Mouse (Mus musculus) olfactory bulb, adult 2 months (tissue): ENCODE results near the gene Procr.

Source experiments
- CTCF ChIP-seq: fragments of 200-500 bp; IDR thresholded peaks from 2 replicates; pipeline ENCODE4 v1.5.1; 2012; ENCODE audit warnings: low read depth, mild to moderate bottlenecking, low read length, moderate library complexity; ENCODE audit not compliant: insufficient read depth
- POLR2A ChIP-seq: fragments of 200-500 bp; IDR thresholded peaks from 2 replicates; pipeline ENCODE4 v1.6.1; 2012; ENCODE audit warnings: mild to moderate bottlenecking, low read depth, low read length, moderate library complexity; ENCODE audit not compliant: insufficient read depth

- TF ChIP-seq CTCF (no peak), POLR2A (no peak)
These were observed 8.0 kb upstream of the Procr start for GRCm38 (mm10) chr2:155742931-155743337.
